Mouse (Mus musculus) stomach, embryonic 14.5 days (tissue): ENCODE results near the gene Ficd. TPM values are rescaled to one million over a fixed set of nuclear protein-coding genes. Genes with fewer than 3 reads are reported as not detected.
A peak's percentile ranks its signal among the peaks of the same experiment; 100 is the strongest.

Experiments
- ATAC-seq: fragments of 200-750 bp; cut with Nextera tagmentation; 2 replicates; pipeline ENCODE4 v1.8.0; 2017; ENCODE audit warnings: low read depth, moderate TSS enrichment; ENCODE audit not compliant: insufficient number of reproducible peaks, insufficient read depth, low FRiP score
- H3K27ac ChIP-seq: fragments of 300-500 bp; sonication (generic); 2 replicates; pipeline ENCODE4 v1.5.1; 2014; ENCODE audit warnings: mild to moderate bottlenecking, low read length, moderate library complexity, mixed read lengths
- H3K27me3 ChIP-seq: fragments of 300-500 bp; sonication (generic); 2 replicates; pipeline ENCODE4 v1.6.1; 2014; ENCODE audit warnings: low read length, control low read depth, mixed read lengths; ENCODE audit not compliant: control insufficient read depth, insufficient read depth
- H3K36me3 ChIP-seq: fragments of 300-500 bp; sonication (generic); 2 replicates; pipeline ENCODE4 v1.6.1; 2014; ENCODE audit warnings: mild to moderate bottlenecking, control low read depth, low read length, moderate library complexity, mixed read lengths; ENCODE audit not compliant: control insufficient read depth, insufficient read depth
- H3K4me1 ChIP-seq: fragments of 300-500 bp; sonication (generic); 2 replicates; pipeline ENCODE4 v1.6.1; 2014; ENCODE audit warnings: low read length, control low read depth, mixed read lengths; ENCODE audit not compliant: control insufficient read depth, insufficient read depth
- H3K4me2 ChIP-seq: fragments of 300-500 bp; sonication (generic); replicated peaks from 2 replicates; pipeline ENCODE4 v1.6.1; 2014; ENCODE audit warnings: low read depth, low read length, control low read depth
- H3K4me3 ChIP-seq: fragments of 300-500 bp; sonication (generic); 2 replicates; pipeline ENCODE4 v1.5.1; 2014; ENCODE audit warnings: low read depth, low read length, control low read depth
- H3K9ac ChIP-seq: fragments of 300-500 bp; sonication (generic); replicated peaks from 2 replicates; pipeline ENCODE4 v1.6.1; 2014; ENCODE audit warnings: low read depth, mild to moderate bottlenecking, control low read depth, low read length, moderate library complexity, mixed read lengths
- H3K9me3 ChIP-seq: fragments of 300-500 bp; sonication (generic); 2 replicates; pipeline ENCODE4 v1.6.1; 2016; ENCODE audit warnings: low read depth, low read length, control low read depth; ENCODE audit not compliant: control insufficient read depth
- WGBS: fragments of 180-500 bp; shearing (Covaris S2); extraction: QIAGEN DNeasy Blood & Tissue Kit; methylation state at CpG from one replicate; pipeline ENCODE4 v1.1.7; 2014; 5-methylcytosine and 5-hydroxymethylcytosine counted together
- polyA plus RNA-seq: library from polyadenylated mRNA; unstranded; fragments of >200 nt; fragmentation: Nextera tagmentation; extraction: Ambion mirVana; gene quantifications from 2 replicates; pipeline ENCODE4 v1.2.1, GENCODE M21; 2014

Ficd gene
- polyA plus RNA-seq, 1 experiment from 2014 or later, result 4.1 TPM

GRCm38 (mm10) chr5:113764426-113764825 is 28.8 kb downstream of the Ficd start:
- Histone ChIP-seq H3K27ac (no peak overlapping the region), H3K9me3 (no peaks in the 10 kb centered on the region), H3K27me3 (no peaks in the 10 kb centered on the region), H3K4me3 (no peak overlapping the region), H3K9ac (no peak overlapping the region), H3K36me3 (peaks cover 60% of the 10 kb centered on the region), H3K4me1 (no peaks in the 10 kb centered on the region), H3K4me2 (no peak overlapping the region)
- 89% methylated on average over 7 of the region's 7 CpGs for WGBS
- no peak for ATAC-seq

- H3K4me1 ChIP-seq, result peaks cover 10% of the 10 kb centered on the region; the same call in 1 of the 2 replicates
- no peak overlapping the region for H3K27ac ChIP-seq
- no peak for ATAC-seq
- peaks cover 48% of the 10 kb centered on the region for H3K36me3 ChIP-seq
- no peaks in the 10 kb centered on the region for H3K27me3 ChIP-seq
- H3K9me3 ChIP-seq, result no peaks in the 10 kb centered on the region
- no peak overlapping the region for H3K9ac ChIP-seq
- H3K4me2 ChIP-seq, result no peak overlapping the region
- 89% methylated on average over 13 of the region's 13 CpGs for WGBS
- H3K4me3 ChIP-seq, result no peak overlapping the region
Measured at GRCm38 (mm10) chr5:113765641-113766526, 30.3 kb downstream of the Ficd start.

GRCm38 (mm10) chr5:113768806-113769205 is 33.2 kb downstream of the Ficd start:
- H3K4me2 ChIP-seq, result no peak overlapping the region
- H3K9ac ChIP-seq, result no peak overlapping the region
- peaks cover 10% of the 10 kb centered on the region; the same call in 1 of the 2 replicates for H3K4me1 ChIP-seq
- H3K4me3 ChIP-seq, result no peak overlapping the region
- H3K9me3 ChIP-seq, result no peaks in the 10 kb centered on the region
- ATAC-seq, result no peak
- no peak overlapping the region for H3K27ac ChIP-seq
- H3K36me3 ChIP-seq, result peaks cover 22% of the 10 kb centered on the region
- H3K27me3 ChIP-seq, result no peaks in the 10 kb centered on the region
- WGBS, result 86% methylated on average over 8 of the region's 8 CpGs

GRCm38 (mm10) chr5:113771213-113772162 is 35.9 kb downstream of the Ficd start:
- Histone ChIP-seq H3K4me2 (peak overlapping the region; percentile 95), H3K4me3 (peak overlapping the region; percentile 100), H3K4me1 (peaks cover 10% of the 10 kb centered on the region; the same call in 1 of the 2 replicates), H3K27ac (peak overlapping the region; percentile 98), H3K27me3 (no peaks in the 10 kb centered on the region), H3K9me3 (no peaks in the 10 kb centered on the region), H3K9ac (peak overlapping the region; percentile 90), H3K36me3 (peaks cover 34% of the 10 kb centered on the region)
- WGBS, result under 1% methylated on average over 76 of the region's 97 CpGs
- peak; percentile 86 for ATAC-seq

GRCm38 (mm10) chr5:113772450-113772895 is 36.9 kb downstream of the Ficd start, which contains the start of the genes Sart3 and Iscu:
Sart3 (minus strand) TSS chr5:113772510.
Iscu (plus strand) TSS chr5:113772748.
- H3K4me1 ChIP-seq, result peaks cover 10% of the 10 kb centered on the region; the same call in 1 of the 2 replicates
- no peaks in the 10 kb centered on the region for H3K27me3 ChIP-seq
- peak within 1 kb of the TSS; percentile 98 for H3K27ac ChIP-seq
- H3K9me3 ChIP-seq, result no peaks in the 10 kb centered on the region
- peaks cover 36% of the 10 kb centered on the region for H3K36me3 ChIP-seq
- under 1% methylated on average over 48 of the region's 49 CpGs for WGBS
- ATAC-seq, result peak; percentile 88
- H3K9ac ChIP-seq, result peak within 1 kb of the TSS; percentile 90
- H3K4me3 ChIP-seq, result peak within 1 kb of the TSS; percentile 100
- peak within 1 kb of the TSS; percentile 95 for H3K4me2 ChIP-seq

GRCm38 (mm10) chr5:113772905-113773519 is 37.4 kb downstream of the Ficd start:
- H3K36me3 ChIP-seq, result peaks cover 36% of the 10 kb centered on the region
- peak overlapping the region; percentile 95 for H3K4me2 ChIP-seq
- H3K27me3 ChIP-seq, result no peaks in the 10 kb centered on the region
- ATAC-seq, result peak; percentile 2; the same call in 1 of the 2 replicates
- H3K27ac ChIP-seq, result peak overlapping the region; percentile 6; the same call in 1 of the 2 replicates
- 1% methylated on average over 35 of the region's 38 CpGs for WGBS
- peaks cover 10% of the 10 kb centered on the region; the same call in 1 of the 2 replicates for H3K4me1 ChIP-seq
- no peaks in the 10 kb centered on the region for H3K9me3 ChIP-seq
- peak overlapping the region; percentile 100 for H3K4me3 ChIP-seq
- H3K9ac ChIP-seq, result peak overlapping the region; percentile 63

GRCm38 (mm10) chr5:113773664-113774063 is 38.1 kb downstream of the Ficd start:
- H3K27ac ChIP-seq, result no peak overlapping the region
- 0 out of 2 replicates have a peak overlapping the region, but pooled peaks have one; percentile 63 for H3K9ac ChIP-seq
- no peak for ATAC-seq

More at GRCm38 (mm10) chr5:113773664-113774063, 38.1 kb downstream of the Ficd start:
- Histone ChIP-seq H3K9me3 (no peaks in the 10 kb centered on the region), H3K4me2 (peak overlapping the region; percentile 95), H3K36me3 (peaks cover 30% of the 10 kb centered on the region; the same call in 1 of the 2 replicates), H3K4me1 (peaks cover 10% of the 10 kb centered on the region; the same call in 1 of the 2 replicates), H3K4me3 (peak overlapping the region; percentile 100), H3K27me3 (no peaks in the 10 kb centered on the region)
- 2% methylated on average over 7 of the region's 7 CpGs for WGBS
